Mouse (Mus musculus) thymus, adult 2 months (tissue): ENCODE data around the gene Atp5h.

Experiments used
- CTCF ChIP-seq: fragments of 200-500 bp; IDR thresholded peaks from 2 replicates; pipeline ENCODE4 v1.5.1; 2012; ENCODE audit warnings: mild to moderate bottlenecking, control low read depth, low read length, moderate library complexity, borderline replicate concordance; ENCODE audit not compliant: control insufficient read depth, poor library complexity, insufficient read depth; ENCODE audit errors: extremely low read depth
- POLR2A ChIP-seq: fragments of 200-500 bp; IDR thresholded peaks from 2 replicates; pipeline ENCODE4 v1.6.1; 2012; ENCODE audit warnings: mild to moderate bottlenecking, low read length, control low read depth, moderate library complexity; ENCODE audit not compliant: control insufficient read depth, poor library complexity, insufficient read depth; ENCODE audit errors: extremely low read depth

- TF ChIP-seq CTCF (no peak), POLR2A (0 out of 2 replicates have a peak, but pooled peaks have one; percentile 16)
Measured at GRCm38 (mm10) chr11:115408266-115408920, 11.4 kb downstream of the Atp5h start.
